Mouse (Mus musculus): Measurements from ENCODE around the gene Sost. TPM values are rescaled to one million over a fixed set of nuclear protein-coding genes. Genes with fewer than 3 reads are reported as not detected.
"Not testable (repeated sequence)": the region's sequence is repeated elsewhere in the genome, so short reads cannot be mapped to it uniquely, and the experiment has no call there.

Sost gene
- polyA plus RNA-seq, 1 experiment from 2014 or later, result 0.77 TPM

DNA sequence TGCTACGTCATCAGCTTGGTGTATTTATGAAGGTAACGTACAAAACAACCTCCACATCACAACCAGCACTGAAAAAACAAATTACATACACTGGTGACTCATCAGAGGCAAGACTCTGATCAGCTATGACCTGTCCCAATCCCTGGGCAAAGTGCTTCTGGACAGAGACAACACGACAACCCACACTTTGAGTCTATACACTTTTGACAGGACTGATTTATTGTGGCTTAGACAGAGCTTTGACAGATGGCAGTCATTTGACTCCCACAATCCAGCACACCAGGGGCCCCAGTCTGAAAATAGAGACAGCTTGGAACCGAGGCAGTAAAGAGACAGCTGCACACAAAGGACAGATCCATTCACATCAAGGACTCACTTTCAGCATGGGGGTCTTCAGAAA, 32.7 kb upstream of the Sost start:
- Histone ChIP-seq H3K36me3 (peaks cover 6% of the 10 kb centered on the region; the same call in 1 of the 2 replicates), H3K27ac (ENCODE audit: poor library complexity, severe bottlenecking) (no peak overlapping the region), H3K4me2 (no peak overlapping the region), H3K4me3 (no peak overlapping the region), H3K27me3 (replicated peaks) (no peaks in the 10 kb centered on the region), H3K9ac (no peak overlapping the region), H3K4me1 (replicated peaks) (peaks cover 7% of the 10 kb centered on the region; the same call in 1 of the 2 replicates), H3K9me3 (replicated peaks) (0 out of 2 replicates have a peak, but pooled peaks cover 4% of the 10 kb centered on the region)
- 49% methylated on average over 4 of the region's 4 CpGs for WGBS
- ATAC-seq (ENCODE audit: insufficient number of reproducible peaks, low FRiP score), result no peak

GRCm38 (mm10) chr11:101998258-101998657, 31.4 kb upstream of the Sost start:
- H3K9me3 ChIP-seq (replicated peaks), result no peaks in the 10 kb centered on the region
- no peaks in the 10 kb centered on the region for H3K36me3 ChIP-seq
- no peak overlapping the region for H3K4me3 ChIP-seq
- no peaks in the 10 kb centered on the region for H3K27me3 ChIP-seq (replicated peaks)
- H3K4me1 ChIP-seq (replicated peaks), result peaks cover 13% of the 10 kb centered on the region
- no peak for ATAC-seq (ENCODE audit: insufficient number of reproducible peaks, low FRiP score)
- H3K9ac ChIP-seq, result no peak overlapping the region
- H3K27ac ChIP-seq (ENCODE audit: poor library complexity, severe bottlenecking), result no peak overlapping the region
- H3K4me2 ChIP-seq, result no peak overlapping the region
- WGBS, result 51% methylated on average over 5 of the region's 5 CpGs

DNA sequence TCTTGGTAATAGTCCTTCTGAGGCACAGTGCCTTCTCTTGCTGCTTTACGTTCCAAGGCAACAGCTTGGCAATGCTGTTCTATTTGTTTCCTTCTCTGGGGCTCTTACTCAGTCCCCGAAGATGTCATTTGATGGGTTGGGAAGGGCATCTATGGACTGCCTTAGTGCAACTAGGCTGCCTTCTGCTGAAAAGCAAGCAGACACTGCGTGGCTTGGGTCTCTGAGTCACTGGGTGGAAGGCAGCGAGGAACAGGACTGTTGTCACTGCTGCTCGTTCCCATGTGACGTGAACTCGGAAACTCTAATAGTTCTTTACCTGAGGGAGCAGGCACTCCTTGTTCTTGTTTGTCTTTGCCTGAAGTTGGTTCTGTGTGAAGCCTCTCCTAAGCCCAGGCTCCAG, 29.1 kb upstream of the Sost start:
- Histone ChIP-seq H3K27me3 (replicated peaks) (no peaks in the 10 kb centered on the region), H3K4me3 (no peak overlapping the region), H3K36me3 (no peaks in the 10 kb centered on the region), H3K9me3 (replicated peaks) (no peaks in the 10 kb centered on the region), H3K4me2 (no peak overlapping the region), H3K9ac (no peak overlapping the region), H3K4me1 (replicated peaks) (peaks cover 13% of the 10 kb centered on the region), H3K27ac (ENCODE audit: poor library complexity, severe bottlenecking) (no peak overlapping the region)
- ATAC-seq (ENCODE audit: insufficient number of reproducible peaks, low FRiP score), result no peak
- WGBS, result 82% methylated on average over 7 of the region's 7 CpGs

GRCm38 (mm10) chr11:101994100-101994499, 27.3 kb upstream of the Sost start:
- ATAC-seq (ENCODE audit: insufficient number of reproducible peaks, low FRiP score), result no peak
- no peak overlapping the region for H3K4me3 ChIP-seq
- no peaks in the 10 kb centered on the region for H3K36me3 ChIP-seq
- H3K27me3 ChIP-seq (replicated peaks), result no peaks in the 10 kb centered on the region
- H3K27ac ChIP-seq (ENCODE audit: poor library complexity, severe bottlenecking), result no peak overlapping the region
- no peak overlapping the region for H3K9ac ChIP-seq
- H3K4me2 ChIP-seq, result no peak overlapping the region
- H3K4me1 ChIP-seq (replicated peaks), result peaks cover 8% of the 10 kb centered on the region
- 34% methylated on average over 8 of the region's 8 CpGs for WGBS
- H3K9me3 ChIP-seq (replicated peaks), result no peaks in the 10 kb centered on the region

- WGBS, result 82% methylated on average over 7 of the region's 7 CpGs
- no peak overlapping the region for H3K27ac ChIP-seq (ENCODE audit: poor library complexity, severe bottlenecking)
- no peak overlapping the region for H3K4me3 ChIP-seq
- ATAC-seq (ENCODE audit: insufficient number of reproducible peaks, low FRiP score), result no peak
- no peak overlapping the region for H3K9ac ChIP-seq
- H3K36me3 ChIP-seq, result no peaks in the 10 kb centered on the region
- 0 out of 2 replicates have a peak, but pooled peaks cover 4% of the 10 kb centered on the region for H3K27me3 ChIP-seq (replicated peaks)
- H3K4me1 ChIP-seq (replicated peaks), result peaks cover 8% of the 10 kb centered on the region
- no peak overlapping the region for H3K4me2 ChIP-seq
- no peaks in the 10 kb centered on the region for H3K9me3 ChIP-seq (replicated peaks)
Measured at GRCm38 (mm10) chr11:101992411-101992810, 25.6 kb upstream of the Sost start.

- Histone ChIP-seq H3K9ac (no peak overlapping the region), H3K27ac (ENCODE audit: poor library complexity, severe bottlenecking) (no peak overlapping the region), H3K36me3 (no peaks in the 10 kb centered on the region), H3K4me3 (no peak overlapping the region), H3K4me2 (no peak overlapping the region), H3K9me3 (replicated peaks) (no peaks in the 10 kb centered on the region), H3K27me3 (replicated peaks) (0 out of 2 replicates have a peak, but pooled peaks cover 4% of the 10 kb centered on the region), H3K4me1 (replicated peaks) (peaks cover 8% of the 10 kb centered on the region)
- 56% methylated on average over 3 of the region's 3 CpGs for WGBS
- no peak for ATAC-seq (ENCODE audit: insufficient number of reproducible peaks, low FRiP score)
Measured at GRCm38 (mm10) chr11:101991813-101992212, 25.0 kb upstream of the Sost start.

- ATAC-seq (ENCODE audit: insufficient number of reproducible peaks, low FRiP score), result no peak
- 92% methylated on average over 3 of the region's 3 CpGs for whole genome bisulfite sequencing
Measured at GRCm38 (mm10) chr11:101990244-101990643, 23.4 kb upstream of the Sost start.

DNA sequence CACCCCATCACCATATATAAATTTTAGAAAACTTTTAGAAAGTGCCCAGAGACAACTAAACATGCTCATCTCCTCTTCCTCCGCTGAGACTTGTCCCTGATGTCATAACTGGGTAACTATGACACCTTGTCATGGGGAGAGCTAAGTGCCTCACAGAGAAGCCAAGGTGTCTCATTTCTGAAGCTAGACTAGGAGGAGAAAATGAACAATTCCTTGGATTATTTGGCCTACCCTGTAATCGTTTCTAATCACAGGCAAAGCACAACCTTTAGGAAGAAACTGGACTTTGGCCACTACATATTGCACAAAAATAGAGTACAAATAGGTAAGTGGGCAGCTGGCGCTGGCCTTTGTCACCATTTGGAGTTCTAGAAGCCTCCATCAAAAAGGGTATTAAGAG, 20.1 kb upstream of the Sost start, which contains the start of gene Dusp3:
Gene Dusp3, minus strand, starts transcription at position 101 of the 400 bp plus-strand sequence.
- Histone ChIP-seq H3K4me1 (replicated peaks) (peaks cover 20% of the 10 kb centered on the region), H3K9me3 (replicated peaks) (no peaks in the 10 kb centered on the region), H3K27ac (ENCODE audit: poor library complexity, severe bottlenecking) (no peak within 1 kb of the TSS), H3K4me3 (no peak within 1 kb of the TSS), H3K4me2 (no peak within 1 kb of the TSS), H3K36me3 (0 out of 2 replicates have a peak, but pooled peaks cover 2% of the 10 kb centered on the region), H3K27me3 (replicated peaks) (0 out of 2 replicates have a peak, but pooled peaks cover 4% of the 10 kb centered on the region), H3K9ac (no peak within 1 kb of the TSS)
- ATAC-seq (ENCODE audit: insufficient number of reproducible peaks, low FRiP score), result no peak
- WGBS, result 78% methylated on average over 3 of the region's 3 CpGs

More at GRCm38 (mm10) chr11:101990244-101990643, 23.4 kb upstream of the Sost start:
- Histone ChIP-seq H3K27me3 (replicated peaks) (0 out of 2 replicates have a peak, but pooled peaks cover 4% of the 10 kb centered on the region), H3K4me3 (no peak overlapping the region), H3K9ac (no peak overlapping the region), H3K4me2 (no peak overlapping the region), H3K27ac (ENCODE audit: poor library complexity, severe bottlenecking) (no peak overlapping the region), H3K36me3 (no peaks in the 10 kb centered on the region), H3K4me1 (replicated peaks) (peaks cover 8% of the 10 kb centered on the region), H3K9me3 (replicated peaks) (no peaks in the 10 kb centered on the region)

- Histone ChIP-seq H3K9me3 (replicated peaks) (no peaks in the 10 kb centered on the region), H3K4me2 (no peak overlapping the region)
- no peak for ATAC-seq (ENCODE audit: insufficient number of reproducible peaks, low FRiP score)
Measured at GRCm38 (mm10) chr11:101985990-101986389, 19.2 kb upstream of the Sost start.

GRCm38 (mm10) chr11:101985450-101985849, 18.6 kb upstream of the Sost start:
- not testable (repeated sequence) for ATAC-seq (ENCODE audit: insufficient number of reproducible peaks, low FRiP score); H3K4me2 ChIP-seq; H3K9ac ChIP-seq; H3K9me3 ChIP-seq (replicated peaks); H3K27ac ChIP-seq (ENCODE audit: poor library complexity, severe bottlenecking); H3K4me3 ChIP-seq; H3K27me3 ChIP-seq (replicated peaks)
- Histone ChIP-seq H3K36me3 (peaks cover 17% of the 10 kb centered on the region), H3K4me1 (replicated peaks) (peaks cover 26% of the 10 kb centered on the region)
- WGBS, result 70% methylated on average over 6 of the region's 6 CpGs

More at GRCm38 (mm10) chr11:101985990-101986389, 19.2 kb upstream of the Sost start:
- Histone ChIP-seq H3K9ac (no peak overlapping the region), H3K36me3 (peaks cover 11% of the 10 kb centered on the region), H3K4me1 (replicated peaks) (peaks cover 26% of the 10 kb centered on the region), H3K27ac (ENCODE audit: poor library complexity, severe bottlenecking) (no peak overlapping the region), H3K27me3 (replicated peaks) (0 out of 2 replicates have a peak, but pooled peaks cover 4% of the 10 kb centered on the region), H3K4me3 (no peak overlapping the region)
- WGBS, result 8% methylated on average over 10 of the region's 10 CpGs

DNA sequence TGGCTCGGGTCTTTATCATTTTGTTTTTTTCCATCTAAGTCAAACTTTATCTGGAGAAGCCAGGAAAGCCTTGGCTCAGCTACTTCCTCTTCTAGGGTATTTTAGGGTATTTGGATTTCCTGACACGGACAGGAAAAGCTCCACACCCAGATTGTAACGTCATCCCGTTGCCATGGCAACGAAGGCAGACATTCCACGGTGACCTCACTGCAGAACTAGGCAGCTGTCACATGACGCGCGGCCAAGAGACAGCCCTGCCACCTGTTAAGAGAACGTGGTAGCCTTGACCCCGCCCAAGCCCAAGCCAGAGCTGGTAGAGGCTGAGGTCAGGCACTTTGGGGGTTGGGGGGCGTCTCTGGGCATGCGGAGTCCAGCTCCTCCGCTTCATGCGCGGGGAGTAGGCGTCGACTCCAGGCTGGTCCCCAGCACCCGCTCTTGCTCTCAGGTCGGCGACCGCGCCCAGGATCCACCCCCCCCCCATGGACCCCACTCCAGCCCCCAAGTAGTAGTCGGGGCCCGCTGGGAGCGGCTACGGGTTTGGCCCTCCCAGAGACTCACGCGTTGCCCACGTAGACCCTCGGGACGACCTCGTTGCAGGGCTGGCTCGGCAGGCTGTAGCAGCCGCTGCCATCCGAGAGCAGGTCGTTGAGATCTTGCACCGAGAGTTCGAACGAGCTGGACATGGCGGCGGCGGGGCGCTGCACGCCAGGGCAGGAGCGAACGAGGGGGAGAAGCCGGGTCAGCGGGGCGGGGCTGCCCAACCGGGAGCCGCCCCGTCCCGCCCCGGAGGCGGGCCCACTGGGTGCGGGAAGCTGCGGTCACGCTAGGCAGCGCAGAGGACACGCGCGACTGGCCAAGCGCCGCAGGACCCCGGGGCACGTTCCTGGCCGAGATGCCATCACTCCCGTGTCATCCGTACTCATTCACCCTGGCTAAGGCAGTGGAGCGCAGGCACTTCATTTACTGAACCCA, 17.5 kb upstream of the Sost start, which contains the start of gene Cfap97d1:
Gene Cfap97d1, plus strand, starts transcription at position 226 of the 972 bp plus-strand sequence.
- WGBS, result under 1% methylated on average over 69 of the region's 71 CpGs
- peak within 1 kb of the TSS; percentile 93 for H3K27ac ChIP-seq (ENCODE audit: poor library complexity, severe bottlenecking)
- 0 out of 2 replicates have a peak, but pooled peaks cover 4% of the 10 kb centered on the region for H3K27me3 ChIP-seq (replicated peaks)
- H3K4me1 ChIP-seq (replicated peaks), result peaks cover 26% of the 10 kb centered on the region
- H3K9ac ChIP-seq, result peak within 1 kb of the TSS; percentile 81
- peaks cover 28% of the 10 kb centered on the region for H3K36me3 ChIP-seq
- peak; percentile 90 for ATAC-seq (ENCODE audit: insufficient number of reproducible peaks, low FRiP score)
- peak within 1 kb of the TSS; percentile 92 for H3K4me2 ChIP-seq
- H3K4me3 ChIP-seq, result peak within 1 kb of the TSS; percentile 69
- no peaks in the 10 kb centered on the region for H3K9me3 ChIP-seq (replicated peaks)
